Mouse (Mus musculus): ENCODE measurements around the gene Dnajc16. TPM values are rescaled to one million over a fixed set of nuclear protein-coding genes. Genes with fewer than 3 reads are reported as not detected.
"Not testable (repeated sequence)": the region's sequence is repeated elsewhere in the genome, so short reads cannot be mapped to it uniquely, and the experiment has no call there.

Dnajc16 gene
- polyA plus RNA-seq, 1 experiment from 2014 or later, result 3.6 TPM

- no peak overlapping the region for H3K9ac ChIP-seq
- H3K27me3 ChIP-seq, result no peaks in the 10 kb centered on the region
- no peak for ATAC-seq (ENCODE audit: insufficient number of reproducible peaks, low FRiP score, low TSS enrichment, low read depth)
- WGBS, result 87% methylated on average over 8 of the region's 8 CpGs
- H3K9me3 ChIP-seq, result no peaks in the 10 kb centered on the region
- no peak overlapping the region for H3K4me3 ChIP-seq
- no peak overlapping the region for H3K27ac ChIP-seq
- peaks cover 89% of the 10 kb centered on the region for H3K36me3 ChIP-seq
- no peaks in the 10 kb centered on the region for H3K4me1 ChIP-seq
- H3K4me2 ChIP-seq, result no peak overlapping the region
Measured at GRCm38 (mm10) chr4:141779828-141780227, 10.9 kb downstream of the Dnajc16 start.

- ATAC-seq (ENCODE audit: insufficient number of reproducible peaks, low FRiP score, low TSS enrichment, low read depth); H3K27me3 ChIP-seq; H3K27ac ChIP-seq; H3K4me2 ChIP-seq; H3K4me3 ChIP-seq; H3K4me1 ChIP-seq; H3K9ac ChIP-seq; H3K9me3 ChIP-seq: not testable (repeated sequence)
- 87% methylated on average over 4 of the region's 4 CpGs for WGBS
- H3K36me3 ChIP-seq, result peaks cover 89% of the 10 kb centered on the region
Measured at GRCm38 (mm10) chr4:141773019-141773418, 17.7 kb downstream of the Dnajc16 start.

GRCm38 (mm10) chr4:141771823-141772222, 18.9 kb downstream of the Dnajc16 start:
- H3K27ac ChIP-seq, result no peak overlapping the region
- WGBS, result 90% methylated on average over 8 of the region's 8 CpGs
- H3K9ac ChIP-seq, result no peak overlapping the region
- no peaks in the 10 kb centered on the region for H3K27me3 ChIP-seq
- H3K4me1 ChIP-seq, result peaks cover 14% of the 10 kb centered on the region
- no peaks in the 10 kb centered on the region for H3K9me3 ChIP-seq
- H3K36me3 ChIP-seq, result peaks cover 84% of the 10 kb centered on the region
- no peak overlapping the region for H3K4me2 ChIP-seq
- no peak overlapping the region for H3K4me3 ChIP-seq
- ATAC-seq (ENCODE audit: insufficient number of reproducible peaks, low FRiP score, low TSS enrichment, low read depth), result no peak

GRCm38 (mm10) chr4:141769501-141770160, 21.1 kb downstream of the Dnajc16 start:
- Histone ChIP-seq H3K4me2 (no peak overlapping the region), H3K36me3 (peaks cover 70% of the 10 kb centered on the region), H3K27me3 (no peaks in the 10 kb centered on the region), H3K9me3 (no peaks in the 10 kb centered on the region), H3K4me3 (no peak overlapping the region), H3K4me1 (peaks cover 24% of the 10 kb centered on the region), H3K27ac (no peak overlapping the region), H3K9ac (no peak overlapping the region)
- no peak for ATAC-seq (ENCODE audit: insufficient number of reproducible peaks, low FRiP score, low TSS enrichment, low read depth)
- 84% methylated on average over 8 of the region's 8 CpGs for WGBS

GRCm38 (mm10) chr4:141767353-141768036, 23.2 kb downstream of the Dnajc16 start:
- peak overlapping the region; percentile 26 for H3K4me2 ChIP-seq
- H3K27me3 ChIP-seq, result no peaks in the 10 kb centered on the region
- peak; percentile 78 for ATAC-seq (ENCODE audit: insufficient number of reproducible peaks, low FRiP score, low TSS enrichment, low read depth)
- peak overlapping the region; percentile 87 for H3K27ac ChIP-seq
- peaks cover 24% of the 10 kb centered on the region for H3K4me1 ChIP-seq
- 64% methylated on average over 19 of the region's 19 CpGs for WGBS
- H3K9ac ChIP-seq, result no peak overlapping the region
- no peaks in the 10 kb centered on the region for H3K9me3 ChIP-seq
- no peak overlapping the region for H3K4me3 ChIP-seq
- peaks cover 72% of the 10 kb centered on the region for H3K36me3 ChIP-seq

GRCm38 (mm10) chr4:141766668-141767352, 23.9 kb downstream of the Dnajc16 start:
- Histone ChIP-seq H3K9ac (no peak overlapping the region), H3K27me3 (no peaks in the 10 kb centered on the region), H3K4me3 (no peak overlapping the region), H3K36me3 (peaks cover 72% of the 10 kb centered on the region), H3K4me2 (peak overlapping the region; percentile 26), H3K4me1 (peaks cover 24% of the 10 kb centered on the region), H3K27ac (peak overlapping the region; percentile 87), H3K9me3 (no peaks in the 10 kb centered on the region)
- peak; percentile 71 for ATAC-seq (ENCODE audit: insufficient number of reproducible peaks, low FRiP score, low TSS enrichment, low read depth)
- 27% methylated on average over 19 of the region's 19 CpGs for WGBS

GRCm38 (mm10) chr4:141766316-141766667, 24.4 kb downstream of the Dnajc16 start:
- ATAC-seq (ENCODE audit: insufficient number of reproducible peaks, low FRiP score, low TSS enrichment, low read depth), result no peak
- Histone ChIP-seq H3K36me3 (peaks cover 72% of the 10 kb centered on the region), H3K4me1 (peaks cover 24% of the 10 kb centered on the region), H3K4me2 (peak overlapping the region; percentile 26; the same call in 1 of the 2 replicates), H3K27me3 (no peaks in the 10 kb centered on the region), H3K27ac (peak overlapping the region; percentile 87), H3K9ac (no peak overlapping the region), H3K4me3 (no peak overlapping the region), H3K9me3 (no peaks in the 10 kb centered on the region)
- 52% methylated on average over 8 of the region's 8 CpGs for WGBS

GRCm38 (mm10) chr4:141765008-141765407, 25.7 kb downstream of the Dnajc16 start:
- no peak for ATAC-seq (ENCODE audit: insufficient number of reproducible peaks, low FRiP score, low TSS enrichment, low read depth)
- WGBS, result 92% methylated on average over 3 of the region's 3 CpGs
- H3K36me3 ChIP-seq, result peaks cover 63% of the 10 kb centered on the region
- no peak overlapping the region for H3K27ac ChIP-seq
- H3K9me3 ChIP-seq, result no peaks in the 10 kb centered on the region
- no peaks in the 10 kb centered on the region for H3K27me3 ChIP-seq
- peaks cover 24% of the 10 kb centered on the region for H3K4me1 ChIP-seq
- H3K4me3 ChIP-seq, result no peak overlapping the region
- no peak overlapping the region for H3K9ac ChIP-seq
- H3K4me2 ChIP-seq, result no peak overlapping the region

GRCm38 (mm10) chr4:141763476-141763875, 27.3 kb downstream of the Dnajc16 start:
- WGBS, result 91% methylated on average over 12 of the region's 12 CpGs
- H3K4me2 ChIP-seq, result no peak overlapping the region
- no peaks in the 10 kb centered on the region for H3K9me3 ChIP-seq
- peaks cover 24% of the 10 kb centered on the region for H3K4me1 ChIP-seq
- H3K27me3 ChIP-seq, result no peaks in the 10 kb centered on the region
- H3K36me3 ChIP-seq, result peaks cover 49% of the 10 kb centered on the region
- no peak for ATAC-seq (ENCODE audit: insufficient number of reproducible peaks, low FRiP score, low TSS enrichment, low read depth)
- H3K9ac ChIP-seq, result no peak overlapping the region
- no peak overlapping the region for H3K4me3 ChIP-seq
- no peak overlapping the region for H3K27ac ChIP-seq

GRCm38 (mm10) chr4:141762102-141762598, 28.6 kb downstream of the Dnajc16 start:
- no peaks in the 10 kb centered on the region for H3K27me3 ChIP-seq
- peaks cover 13% of the 10 kb centered on the region for H3K4me1 ChIP-seq
- H3K9me3 ChIP-seq, result no peaks in the 10 kb centered on the region
- H3K4me3 ChIP-seq, result no peak overlapping the region
- H3K27ac ChIP-seq, result no peak overlapping the region
- H3K36me3 ChIP-seq, result peaks cover 42% of the 10 kb centered on the region
- no peak for ATAC-seq (ENCODE audit: insufficient number of reproducible peaks, low FRiP score, low TSS enrichment, low read depth)
- no peak overlapping the region for H3K4me2 ChIP-seq
- H3K9ac ChIP-seq, result no peak overlapping the region
- WGBS, result 92% methylated on average over 13 of the region's 13 CpGs

GRCm38 (mm10) chr4:141760942-141761341, 29.8 kb downstream of the Dnajc16 start:
- Histone ChIP-seq H3K4me3 (no peak overlapping the region), H3K4me1 (peaks cover under 1% of the 10 kb centered on the region; the same call in 1 of the 2 replicates), H3K27ac (no peak overlapping the region), H3K27me3 (no peaks in the 10 kb centered on the region), H3K4me2 (no peak overlapping the region), H3K9ac (no peak overlapping the region), H3K9me3 (no peaks in the 10 kb centered on the region), H3K36me3 (peaks cover 42% of the 10 kb centered on the region)
- WGBS, result 84% methylated on average over 4 of the region's 4 CpGs
- no peak for ATAC-seq (ENCODE audit: insufficient number of reproducible peaks, low FRiP score, low TSS enrichment, low read depth)
